In genomic region chr5:134455186-134455895, GRCm38 (mm10) we compare ENCODE assay signal across 8 mouse cellular contexts. TPM values are rescaled to one million over a fixed set of nuclear protein-coding genes. Genes with fewer than 3 reads are reported as not detected.
DNase-seq lines count a peak whose midpoint lies in the region; ATAC-seq and TF ChIP-seq lines count a peak whose summit lies in the region.

No protein-coding gene starts in this region.

- H3K4me1 ChIP-seq in CH12.LX (ENCODE audit: control insufficient read depth in 1 of 2, insufficient read depth in 2 of 2) = peaks cover 0 to 16% of the 10 kb centered on the region in 2 experiments; a peak in 2 of 4 replicates
- peaks cover 33% of the 10 kb centered on the region for H3K4me1 ChIP-seq in embryonic facial prominence, embryonic 15.5 days
- H3K4me1 ChIP-seq in hindbrain, embryonic 15.5 days (replicated peaks) = peaks cover 32% of the 10 kb centered on the region
- H3K4me1 ChIP-seq in liver, embryonic 14.5 days (replicated peaks; ENCODE audit: control insufficient read depth in 2 of 2, insufficient read depth in 2 of 2, low read length in 1 of 2) = no peaks in the 10 kb centered on the region; a peak in 1 of 4 replicates
- peaks cover 11% of the 10 kb centered on the region for H3K4me1 ChIP-seq in neural tube, embryonic 11.5 days (ENCODE audit: control insufficient read depth, insufficient read depth, low read length)

- no peak for TF ChIP-seq EP300 in CH12.LX (IDR thresholded peaks at IDR 0.05; ENCODE audit: low read length)
- no peak for TF ChIP-seq EP300 in liver, embryonic 14.5 days (IDR thresholded peaks at IDR 0.05; ENCODE audit: low read depth)

- in situ Hi-C loops in CH12.LX (cut with MboI; ENCODE audit: low pct_ligation_motif_present, low pct_unique_long_range_greater_than_20kb, low sequenced_read_pairs) = no loop called here

- TF ChIP-seq POLR2A in CH12.LX (IDR thresholded peaks at IDR 0.05; ENCODE audit: low read depth, low read length) = no peak

- H3K9ac ChIP-seq in CH12.LX (ENCODE audit: insufficient read depth, low read depth) = peak overlapping the region; percentile 72
- peak overlapping the region; percentile 82 for H3K9ac ChIP-seq in embryonic facial prominence, embryonic 15.5 days
- H3K9ac ChIP-seq in hindbrain, embryonic 15.5 days = peak overlapping the region; percentile 86
- peak overlapping the region; percentile 78 for H3K9ac ChIP-seq in liver, embryonic 14.5 days (replicated peaks)
- H3K9ac ChIP-seq in neural tube, embryonic 11.5 days (ENCODE audit: low read length) = peak overlapping the region; percentile 88

- no peak for ATAC-seq in embryonic facial prominence, embryonic 15.5 days (ENCODE audit: insufficient number of reproducible peaks, low FRiP score, low TSS enrichment, low read depth)
- ATAC-seq in hindbrain, embryonic 15.5 days (ENCODE audit: low FRiP score, low read depth) = peak; percentile 42
- no peak for ATAC-seq in liver, embryonic 14.5 days (ENCODE audit: insufficient read depth)
- ATAC-seq in neural tube, embryonic 11.5 days (ENCODE audit: insufficient read depth, low FRiP score, low TSS enrichment) = peak; percentile 63

- H3K79me2 ChIP-seq in CH12.LX (replicated peaks; ENCODE audit: control insufficient read depth, extremely low read depth, insufficient read depth, poor library complexity, severe bottlenecking) = no peaks in the 10 kb centered on the region

- TF ChIP-seq RAD21 in CH12.LX (IDR thresholded peaks at IDR 0.05; ENCODE audit: low read depth, low read length) = no peak

- DNase-seq in CH12.LX (ENCODE audit: extremely low read depth) = no peak
- DNase-seq in R1 (ENCODE audit: low read depth, low spot score) = peak; percentile 76
- DNase-seq in liver, embryonic 14.5 days (ENCODE audit: low read depth in 3 of 3, low spot score in 3 of 3) = no peak
- DNase-seq in neural tube, embryonic 11.5 days (ENCODE audit: low spot score) = peak; percentile 64
- no peak for DNase-seq in gastrocnemius, postnatal 25 days
- DNase-seq in gastrocnemius, postnatal 10 days = no peak

- dilution Hi-C loops in CH12.LX (cut with MboI; ENCODE audit: extremely low pct_ligation_motif_present, extremely low pct_unique_long_range_greater_than_20kb, low sequenced_read_pairs) = no loop called here

- H3K36me3 ChIP-seq in CH12.LX (replicated peaks in 1 of 2; ENCODE audit: control insufficient read depth in 1 of 2, insufficient read depth in 1 of 2, low read length in 1 of 2) = peaks cover 0 to 20% of the 10 kb centered on the region in 2 experiments
- peaks cover 10% of the 10 kb centered on the region; the same call in 1 of the 2 replicates for H3K36me3 ChIP-seq in embryonic facial prominence, embryonic 15.5 days
- peaks cover 7% of the 10 kb centered on the region; the same call in 1 of the 2 replicates for H3K36me3 ChIP-seq in hindbrain, embryonic 15.5 days
- H3K36me3 ChIP-seq in liver, embryonic 14.5 days (replicated peaks; ENCODE audit: control insufficient read depth, insufficient read depth, low read depth) = no peaks in the 10 kb centered on the region
- no peaks in the 10 kb centered on the region; the same call in 1 of the 2 replicates for H3K36me3 ChIP-seq in neural tube, embryonic 11.5 days (ENCODE audit: control insufficient read depth, insufficient read depth, low read length)

- peak overlapping the region; percentile 67 to 81 (median 79) for H3K4me3 ChIP-seq in CH12.LX (replicated peaks in 1 of 3; ENCODE audit: low read depth in 2 of 3, low read length in 2 of 3, poor library complexity in 1 of 3)
- H3K4me3 ChIP-seq in embryonic facial prominence, embryonic 15.5 days (replicated peaks) = peak overlapping the region; percentile 83
- peak overlapping the region; percentile 79 for H3K4me3 ChIP-seq in hindbrain, embryonic 15.5 days
- H3K4me3 ChIP-seq in liver, embryonic 14.5 days (ENCODE audit: insufficient read depth in 1 of 2, low read depth in 2 of 2, low read length in 2 of 2) = peak overlapping the region; percentile 65 to 81
- H3K4me3 ChIP-seq in neural tube, embryonic 11.5 days (ENCODE audit: low read depth, low read length) = peak overlapping the region; percentile 59

- peaks cover 9% of the 10 kb centered on the region for H3K9me3 ChIP-seq in CH12.LX (replicated peaks; ENCODE audit: low read length)
- H3K9me3 ChIP-seq in embryonic facial prominence, embryonic 15.5 days (replicated peaks) = no peaks in the 10 kb centered on the region
- no peaks in the 10 kb centered on the region for H3K9me3 ChIP-seq in hindbrain, embryonic 15.5 days
- H3K9me3 ChIP-seq in liver, embryonic 14.5 days (ENCODE audit: control insufficient read depth, low read length) = no peaks in the 10 kb centered on the region
- H3K9me3 ChIP-seq in neural tube, embryonic 11.5 days (ENCODE audit: control insufficient read depth, low read length) = no peaks in the 10 kb centered on the region

- peak overlapping the region; percentile 57 for H3K4me2 ChIP-seq in CH12.LX (ENCODE audit: insufficient read depth, low read depth, poor library complexity, severe bottlenecking)
- peak overlapping the region; percentile 83 for H3K4me2 ChIP-seq in embryonic facial prominence, embryonic 15.5 days (replicated peaks)
- H3K4me2 ChIP-seq in hindbrain, embryonic 15.5 days = peak overlapping the region; percentile 93
- H3K4me2 ChIP-seq in liver, embryonic 14.5 days (ENCODE audit: low read depth) = peak overlapping the region; percentile 82
- H3K4me2 ChIP-seq in neural tube, embryonic 11.5 days (ENCODE audit: low read depth) = peak overlapping the region; percentile 78

- H3K27me3 ChIP-seq in CH12.LX (replicated peaks) = no peaks in the 10 kb centered on the region
- no peaks in the 10 kb centered on the region for H3K27me3 ChIP-seq in embryonic facial prominence, embryonic 15.5 days
- H3K27me3 ChIP-seq in hindbrain, embryonic 15.5 days = no peaks in the 10 kb centered on the region
- no peaks in the 10 kb centered on the region for H3K27me3 ChIP-seq in liver, embryonic 14.5 days (ENCODE audit: control insufficient read depth, insufficient read depth, low read length)
- H3K27me3 ChIP-seq in neural tube, embryonic 11.5 days (ENCODE audit: control insufficient read depth, insufficient read depth, low read length) = no peaks in the 10 kb centered on the region

- TF ChIP-seq CTCF in CH12.LX (conservative IDR thresholded peaks at IDR 0.05 in 1 of 2, IDR thresholded peaks at IDR 0.05 in 1 of 2; ENCODE audit: low read depth in 2 of 2, low read length in 2 of 2) = no peak
- TF ChIP-seq CTCF in liver, embryonic 14.5 days (IDR thresholded peaks at IDR 0.05; ENCODE audit: low read depth) = no peak

- H3K27ac ChIP-seq in CH12.LX (ENCODE audit: insufficient read depth, low read depth) = no peak overlapping the region
- peak overlapping the region; percentile 92 for H3K27ac ChIP-seq in embryonic facial prominence, embryonic 15.5 days (replicated peaks)
- H3K27ac ChIP-seq in hindbrain, embryonic 15.5 days (replicated peaks) = peak overlapping the region; percentile 93
- no peak overlapping the region for H3K27ac ChIP-seq in liver, embryonic 14.5 days
- no peak overlapping the region for H3K27ac ChIP-seq in neural tube, embryonic 11.5 days (ENCODE audit: low read depth, low read length)

- 2% methylated on average over 21 of the region's 21 CpGs for WGBS in embryonic facial prominence, embryonic 15.5 days
- WGBS in hindbrain, embryonic 15.5 days = under 1% methylated on average over 21 of the region's 21 CpGs
- whole genome bisulfite sequencing in liver, embryonic 14.5 days (ENCODE audit: insufficient replicate concordance) = 3% methylated on average over 21 of the region's 21 CpGs
- WGBS in neural tube, embryonic 11.5 days = 4% methylated on average over 21 of the region's 21 CpGs

TF ChIP-seq in CH12.LX, 34 proteins besides CTCF, POLR2A, EP300 and RAD21:
- TF ChIP-seq MAX (IDR thresholded peaks at IDR 0.05; ENCODE audit: low read length) (no peak), CHD1 (IDR thresholded peaks at IDR 0.05; ENCODE audit: low read depth, low read length) (no peak), HCFC1 (IDR thresholded peaks at IDR 0.05; ENCODE audit: low read depth, low read length) (no peak), USF2 (conservative IDR thresholded peaks at IDR 0.05; ENCODE audit: low read depth, low read length) (no peak), POLR2AphosphoS2 (IDR thresholded peaks at IDR 0.05; ENCODE audit: low read depth, low read length) (no peak), BHLHE40 (IDR thresholded peaks at IDR 0.05; ENCODE audit: low read depth, low read length) (no peak), SMC3 (IDR thresholded peaks at IDR 0.05; ENCODE audit: low read depth, low read length) (no peak), RCOR1 (conservative IDR thresholded peaks at IDR 0.05; ENCODE audit: low read depth, low read length) (no peak)
TF ChIP-seq in CH12.LX: peak in this region for 0.

RNA-seq across cellular contexts. Expression of gene Gtf2ird1, which starts 1.2 kb away (rescaled TPM):
- total RNA-seq in CH12.LX (2012; rRNA removed) (12.2 and 13.1 TPM in 2 replicates), CH12.LX (2014; rRNA removed) (12.8 and 13.3 TPM in 2 replicates)
- 32.0 and 39.0 TPM in 2 replicates for polyA plus RNA-seq in CH12.LX (2012; ENCODE audit: insufficient read length, low read depth)
- polyA plus RNA-seq in embryonic facial prominence, embryonic 15.5 days (2015; fragmentation: Nextera tagmentation; extraction: Ambion mirVana) = 114 and 123 TPM in 2 replicates
- polyA plus RNA-seq in hindbrain, embryonic 15.5 days (2015; fragmentation: Nextera tagmentation; extraction: Ambion mirVana) = 69.0 and 73.7 TPM in 2 replicates
- 7.5 and 7.9 TPM in 2 replicates for polyA plus RNA-seq in liver, embryonic 14.5 days (2012; rRNA removed)
- 8.4 and 9.7 TPM in 2 replicates for polyA plus RNA-seq in liver, embryonic 14.5 days (2014; fragmentation: Nextera tagmentation; extraction: Ambion mirVana)
- polyA plus RNA-seq in neural tube, embryonic 11.5 days (2014; fragmentation: Nextera tagmentation; extraction: Ambion mirVana) = 75.6 and 79.9 TPM in 2 replicates
- 1 to 10 TPM; 9.6 to 9.9 TPM for total RNA-seq in gastrocnemius, postnatal 25 days (2021)
- 10 to 100 TPM; 19.9 to 29.2 TPM for total RNA-seq in gastrocnemius, postnatal 10 days (2021)

Comparison
In these comparisons a context has a peak if more than half of its experiments do, and no peak if none do; other contexts are left out.
1. DNase-seq: peak in R1 (single experiment) and neural tube, embryonic 11.5 days (single experiment); none in CH12.LX (single experiment), liver, embryonic 14.5 days (0 of 3), gastrocnemius, postnatal 25 days (single experiment) and gastrocnemius, postnatal 10 days (single experiment).
2. H3K27ac ChIP-seq: peak in embryonic facial prominence, embryonic 15.5 days (single experiment) and hindbrain, embryonic 15.5 days (single experiment); none in CH12.LX (single experiment), liver, embryonic 14.5 days (single experiment) and neural tube, embryonic 11.5 days (single experiment).
3. ATAC-seq: peak in hindbrain, embryonic 15.5 days (single experiment) and neural tube, embryonic 11.5 days (single experiment); none in embryonic facial prominence, embryonic 15.5 days (single experiment) and liver, embryonic 14.5 days (single experiment).
4. Peak in every context shown above with its lines, with median percentiles within 50 percentile points of each other: H3K4me2 ChIP-seq, H3K4me3 ChIP-seq and H3K9ac ChIP-seq.